Mouse (Mus musculus) ovary, adult 18-20 months (tissue): ENCODE data around the gene Sema5b.

ENCODE experiments used
- DNase-seq: peaks from one replicate; pipeline ENCODE4 v3.0.0; 2022; ENCODE audit warnings: low spot score, mixed read lengths

Sema5b gene

DNA sequence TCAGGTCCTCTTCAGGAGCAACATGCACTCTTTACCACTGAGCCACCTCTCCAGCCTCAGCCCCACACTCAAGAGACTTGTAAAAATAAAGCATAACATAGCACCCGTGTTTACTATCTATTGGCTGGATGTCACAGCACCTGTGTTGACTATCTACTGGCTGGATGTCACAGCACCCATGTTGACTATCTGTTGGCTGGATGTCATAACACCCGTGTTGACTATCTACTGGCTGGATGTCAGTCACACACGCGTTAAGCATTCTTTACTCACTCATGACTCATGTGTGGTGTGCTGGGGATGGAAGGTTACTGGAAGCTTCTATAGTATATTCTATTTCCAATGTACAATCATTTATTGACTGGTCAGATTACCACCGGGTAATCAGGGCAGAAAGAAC lies 166.1 kb downstream of the Sema5b start:
- no peak for DNase-seq

GRCm38 (mm10) chr16:35711004-35711403 lies 170.1 kb downstream of the Sema5b start:
- no peak for DNase-seq

DNA sequence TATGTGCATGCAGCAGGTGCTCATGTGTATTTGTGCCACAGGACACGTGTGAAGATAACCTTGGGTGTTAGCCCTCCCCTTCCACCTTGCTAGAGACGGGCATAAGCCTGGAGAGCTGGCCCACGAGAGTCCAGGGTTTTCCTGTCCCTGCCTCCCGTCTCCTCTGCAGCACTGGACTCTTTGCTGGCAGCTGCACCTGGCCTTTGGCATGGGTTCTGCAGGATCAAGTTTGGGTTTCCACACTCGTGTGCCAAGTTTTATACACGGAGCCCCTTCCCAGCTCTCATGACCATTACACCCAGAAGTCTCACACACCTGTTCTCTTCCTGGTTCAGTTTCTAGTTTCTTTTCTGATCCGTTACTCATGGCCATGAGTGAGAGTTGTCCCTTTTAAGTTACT lies 172.7 kb downstream of the Sema5b start:
- no peak for DNase-seq
